Mouse (Mus musculus): ENCODE data around the gene Clic3.
A peak's percentile ranks its signal among the peaks of the same experiment; 100 is the strongest.

The Clic3 gene

DNA sequence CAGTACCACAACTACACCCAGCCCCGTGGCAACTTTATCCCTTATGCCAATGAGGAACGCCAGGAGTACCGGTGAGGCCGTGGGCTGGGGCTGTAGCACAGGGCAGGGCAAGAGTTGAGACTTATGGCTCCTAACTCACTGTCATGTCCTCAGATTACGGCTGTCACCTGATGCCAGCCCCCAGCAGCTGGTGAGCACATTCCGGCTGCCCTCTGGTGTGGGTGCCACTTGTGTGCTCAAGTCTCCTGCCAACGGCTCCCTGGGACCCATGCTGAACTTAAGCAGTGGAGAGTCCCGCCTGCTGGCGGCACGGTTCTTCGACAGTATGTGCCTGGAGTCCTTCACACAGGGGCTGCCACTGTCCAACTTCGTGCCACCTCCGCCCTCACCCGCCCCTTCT is 14.0 kb upstream of the Clic3 start:
- no peak for DNase-seq (ENCODE audit: low spot score)

DNA sequence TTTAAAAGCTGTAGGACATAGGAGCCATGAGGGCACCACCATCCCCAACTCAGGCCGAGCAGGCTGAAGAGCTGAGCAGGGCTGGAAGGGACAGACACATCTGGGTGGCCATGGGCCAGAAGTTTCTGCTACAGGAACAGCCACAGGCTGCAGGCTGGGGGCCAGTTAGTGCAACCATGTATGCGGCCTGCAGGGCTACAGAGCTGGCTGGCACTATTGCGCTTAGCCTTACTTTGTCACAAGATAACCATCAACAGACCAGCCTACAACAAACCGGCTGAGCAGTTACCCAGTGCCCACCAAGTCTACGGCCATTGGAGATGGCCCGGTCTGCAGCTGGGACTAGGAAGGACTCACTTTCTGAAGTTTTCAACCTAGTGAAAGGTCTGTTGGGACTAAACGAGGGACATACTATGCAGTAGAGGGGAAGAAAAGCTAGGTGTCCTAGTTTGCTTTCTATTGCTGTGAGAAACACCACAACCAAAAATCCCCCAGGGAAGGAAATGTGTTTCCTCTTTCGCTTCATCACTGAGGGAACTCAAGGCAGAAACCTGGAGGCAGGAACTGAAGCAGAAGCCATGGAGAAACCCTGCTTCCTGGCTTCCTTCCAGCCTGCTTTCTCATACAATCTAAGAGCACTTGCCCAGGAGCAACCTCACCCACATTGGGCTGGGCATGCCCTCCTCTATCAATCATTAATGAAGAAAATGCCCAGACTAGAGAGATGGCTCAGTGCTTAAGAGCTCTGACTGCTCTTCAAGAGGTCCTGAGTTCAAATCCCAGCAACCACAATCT is 5.6 kb upstream of the Clic3 start:
- no peak for DNase-seq (ENCODE audit: low spot score)

DNA sequence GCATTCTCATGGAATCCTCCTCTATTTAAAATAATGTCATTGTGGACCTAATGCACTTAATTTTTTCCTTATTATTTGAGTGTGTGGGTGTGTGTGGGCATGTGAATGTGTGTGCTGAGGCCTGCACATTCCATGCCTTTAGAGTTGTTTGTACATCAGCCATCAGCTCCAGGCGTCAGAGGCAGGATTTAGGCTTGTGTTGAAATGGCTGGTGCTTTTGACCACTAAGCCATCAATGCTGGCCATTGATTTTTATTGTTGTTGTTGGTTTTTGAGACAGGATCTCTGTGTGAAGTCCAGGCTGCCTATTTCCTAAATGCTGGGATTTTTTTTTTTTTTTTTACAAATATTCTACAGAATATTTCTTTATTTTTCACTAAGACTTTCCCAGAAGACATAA is 3.7 kb upstream of the Clic3 start:
- DNase-seq (ENCODE audit: low spot score) = no peak

DNA sequence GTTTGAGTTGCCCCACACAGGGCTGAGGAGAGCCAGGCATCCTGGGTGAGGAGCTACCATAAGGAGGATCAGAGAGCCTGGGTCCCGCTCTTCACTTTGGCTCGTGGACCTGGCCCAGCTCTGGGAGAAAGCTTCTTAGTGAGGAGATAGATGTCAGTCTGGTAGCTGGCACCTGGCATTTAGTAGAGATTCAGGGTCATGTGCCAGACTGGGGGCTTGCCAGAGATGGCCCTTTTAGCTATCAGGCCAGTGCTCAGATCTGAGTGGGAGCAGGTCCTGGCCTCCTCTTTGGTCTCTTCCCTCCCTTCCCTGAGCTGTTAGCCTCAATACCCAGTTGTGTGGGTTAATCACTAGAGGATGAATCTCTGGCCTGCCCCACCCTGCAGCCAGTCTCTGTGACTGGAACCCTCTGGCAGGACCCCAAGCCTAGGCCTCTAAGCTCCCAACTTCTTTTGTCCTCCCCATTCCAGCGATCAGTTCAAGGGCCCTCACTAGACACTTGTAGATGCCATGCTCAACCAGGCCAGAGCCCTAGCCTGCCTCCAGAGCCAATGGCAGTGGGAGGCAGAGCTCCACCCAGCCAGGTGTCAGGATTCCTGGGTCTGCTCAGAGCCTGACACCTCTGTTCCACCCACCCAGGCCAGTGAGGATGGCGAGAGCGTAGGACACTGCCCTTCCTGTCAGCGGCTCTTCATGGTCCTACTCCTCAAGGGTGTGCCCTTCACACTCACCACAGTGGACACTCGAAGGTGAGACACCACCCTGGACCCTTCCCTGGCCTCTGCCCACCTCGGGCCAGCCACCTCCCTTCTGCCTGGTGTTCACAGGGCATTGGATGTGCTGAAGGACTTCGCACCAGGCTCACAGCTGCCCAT is 621 bp downstream of the Clic3 start:
- no peak for DNase-seq (ENCODE audit: low spot score)

DNA sequence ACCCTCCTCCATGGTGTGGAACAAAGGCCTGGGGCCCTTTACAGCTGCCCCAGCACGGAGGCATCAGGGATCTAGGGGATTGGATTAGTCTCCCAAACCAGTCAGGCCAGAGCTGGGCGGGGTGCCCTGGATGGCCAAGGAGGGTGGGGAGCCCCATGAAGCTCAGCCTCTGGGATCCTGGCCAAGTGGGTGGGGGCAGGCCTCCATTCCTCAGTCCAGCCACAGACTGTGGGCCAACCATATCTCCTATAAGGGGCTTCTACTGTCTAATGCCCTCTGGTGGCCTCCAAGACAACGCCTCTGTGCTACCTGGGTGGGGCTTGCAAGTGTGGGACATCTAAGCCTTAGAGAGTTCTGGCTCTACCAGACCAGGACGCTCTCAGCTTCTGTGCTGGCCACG is 2.3 kb downstream of the Clic3 start:
- DNase-seq (ENCODE audit: low spot score) = no peak

DNA sequence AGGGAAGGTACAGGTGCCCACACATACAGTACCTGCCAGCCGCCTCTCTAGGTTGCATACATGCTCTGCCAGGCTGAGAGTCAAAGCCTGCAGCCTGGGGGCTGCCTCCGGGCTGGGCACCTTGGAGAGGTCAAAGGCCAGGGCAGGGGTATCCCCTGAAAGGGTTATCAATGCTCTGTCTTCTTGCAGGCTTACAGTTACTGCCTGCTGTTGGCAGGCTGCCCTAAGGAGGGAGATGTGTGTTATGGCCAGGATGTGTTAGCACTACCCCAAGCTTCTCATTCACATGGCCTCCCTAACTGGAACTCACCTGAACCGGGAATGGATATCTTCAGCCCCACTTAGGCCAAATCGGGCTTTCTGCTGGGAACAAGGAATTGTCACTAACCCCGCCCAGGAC is 3.5 kb downstream of the Clic3 start:
- DNase-seq (ENCODE audit: low spot score) = no peak

DNA sequence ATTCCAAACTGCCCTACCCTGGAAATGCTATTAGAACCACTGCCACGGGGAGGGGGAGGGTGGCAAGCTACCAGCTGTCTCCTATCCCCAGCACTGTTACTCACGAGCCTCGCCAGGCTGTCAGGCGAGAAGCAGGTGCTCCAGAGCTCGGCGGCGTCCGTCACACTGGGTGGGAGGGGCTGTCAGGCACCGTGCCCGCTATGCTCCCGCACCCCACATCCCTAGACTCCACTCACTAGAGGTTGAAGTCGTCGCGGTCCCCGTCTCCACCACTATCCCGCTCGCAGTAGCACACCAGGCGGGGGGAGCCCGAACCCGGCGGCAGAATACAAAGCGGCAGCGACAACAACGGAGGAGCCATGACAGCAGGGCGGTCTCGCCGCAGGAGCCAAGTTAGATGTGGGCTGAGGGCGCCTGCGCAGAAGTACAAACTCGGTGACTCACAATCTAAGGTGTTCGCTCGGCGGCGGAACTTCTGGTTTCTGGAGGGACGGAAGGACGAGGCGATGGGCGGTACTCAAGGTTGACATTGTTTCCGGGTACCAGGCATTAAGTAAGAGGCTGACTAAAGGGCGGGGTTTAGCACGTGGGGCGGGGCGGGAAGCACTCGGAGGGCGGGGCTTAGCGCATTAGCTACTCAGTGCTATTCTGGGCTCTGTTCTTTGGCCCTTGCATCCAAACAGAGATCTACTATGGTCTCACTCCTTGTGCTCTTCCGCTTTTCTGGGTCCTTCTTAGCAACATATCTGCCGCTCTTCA is 4.1 kb downstream of the Clic3 start, which contains the start of gene Paxx:
Gene Paxx, minus strand, starts transcription at position 544 of the 759 bp plus-strand sequence.
- DNase-seq (ENCODE audit: low spot score) = peak; percentile 84

DNA sequence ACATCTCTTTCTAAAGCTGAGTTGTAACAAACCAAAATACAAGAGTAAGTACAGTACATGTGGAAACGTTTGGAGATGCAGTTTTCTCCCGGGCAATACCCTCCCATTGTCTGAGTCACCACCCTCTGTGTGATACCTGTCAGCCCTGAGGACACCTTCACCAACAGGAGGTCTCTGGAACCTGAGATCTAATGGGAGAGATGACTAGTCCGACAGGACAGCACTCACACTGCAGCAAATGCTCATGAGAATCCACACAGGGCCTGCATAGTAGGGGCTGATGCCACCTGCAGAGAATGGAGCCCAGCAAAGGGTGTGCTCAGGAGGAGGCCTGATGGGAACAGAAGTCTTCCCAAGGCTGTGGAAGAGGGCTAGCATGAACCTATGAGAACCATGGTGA is 4.8 kb downstream of the Clic3 start:
- no peak for DNase-seq (ENCODE audit: low spot score)

DNA sequence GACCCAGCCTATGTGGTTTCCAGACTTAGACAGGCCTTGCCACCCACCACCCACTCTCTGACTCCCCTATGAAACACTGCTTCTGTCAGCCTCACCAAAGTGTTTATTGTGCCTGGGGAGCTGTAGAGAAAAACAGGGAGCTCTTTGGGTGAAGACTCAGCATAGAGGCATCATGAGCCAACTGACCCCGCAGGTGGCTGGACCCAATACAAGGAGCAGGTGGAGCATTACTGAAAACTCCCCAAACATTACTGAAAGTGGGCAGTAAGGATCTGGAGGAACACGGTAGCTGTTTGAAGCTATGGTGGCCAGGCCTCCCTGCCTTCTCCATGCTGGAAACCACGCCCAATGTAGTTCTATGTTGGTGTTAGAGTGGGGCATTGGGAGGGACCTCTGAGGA is 7.0 kb downstream of the Clic3 start:
- no peak for DNase-seq (ENCODE audit: low spot score)

DNA sequence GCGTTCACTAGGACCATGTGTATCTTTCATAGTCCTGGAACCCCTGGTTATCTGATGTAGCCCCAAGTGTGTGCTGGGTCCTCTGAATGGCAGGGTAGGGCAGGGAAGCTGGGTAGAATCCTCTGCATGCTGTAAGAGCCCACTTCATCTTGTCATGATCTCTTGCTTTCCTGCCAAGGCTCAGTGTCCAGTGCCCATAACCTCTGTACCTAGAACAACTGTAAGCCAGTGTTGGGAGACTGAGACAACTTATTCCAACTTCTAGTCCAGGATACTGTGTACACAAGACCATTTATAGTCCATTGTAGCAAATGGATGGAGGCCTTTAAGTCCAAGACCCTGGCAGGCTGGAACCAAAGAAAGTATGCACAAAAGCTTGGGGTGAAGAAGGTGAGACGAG is 8.6 kb downstream of the Clic3 start:
- DNase-seq (ENCODE audit: low spot score) = no peak

DNA sequence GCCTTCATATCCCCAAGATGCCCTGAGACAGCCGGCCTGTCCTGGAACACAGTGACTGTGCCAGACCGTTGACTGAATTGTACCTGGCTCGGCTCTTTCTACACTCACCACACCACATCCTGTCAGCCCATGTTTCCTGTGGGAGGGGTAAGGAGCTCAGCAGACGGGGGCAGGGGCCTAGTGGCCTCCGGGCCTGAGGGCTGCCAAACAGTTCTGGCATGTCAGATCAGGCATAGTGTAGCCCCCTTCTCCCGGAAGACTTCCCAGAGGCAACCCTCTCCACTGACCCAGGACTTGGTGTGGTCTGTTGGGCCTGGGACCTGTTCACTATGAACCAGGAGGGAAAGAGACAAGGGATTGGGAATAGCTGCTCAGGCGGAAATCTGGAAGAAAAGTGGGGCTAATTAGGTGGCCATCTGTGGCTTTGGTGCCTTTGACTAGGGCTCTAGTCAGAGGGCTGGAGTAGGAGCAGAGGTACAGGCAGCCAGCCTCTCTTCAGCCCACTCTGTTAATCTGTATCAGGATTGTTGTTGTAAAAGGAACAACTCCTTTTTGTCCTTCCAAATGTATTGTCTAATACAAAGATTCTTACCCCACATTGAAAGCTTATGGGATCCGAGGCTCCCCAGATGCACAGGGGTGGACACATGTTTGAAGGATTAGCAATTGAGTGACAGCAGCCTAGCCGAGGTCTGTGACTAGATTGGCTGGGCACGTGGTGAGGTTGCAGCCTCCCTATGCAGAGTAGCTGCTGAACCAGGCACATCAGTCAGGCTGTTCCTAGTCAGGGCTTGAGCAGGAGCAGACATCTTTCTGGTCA is 9.4 kb downstream of the Clic3 start:
- no peak for DNase-seq (ENCODE audit: low spot score)

DNA sequence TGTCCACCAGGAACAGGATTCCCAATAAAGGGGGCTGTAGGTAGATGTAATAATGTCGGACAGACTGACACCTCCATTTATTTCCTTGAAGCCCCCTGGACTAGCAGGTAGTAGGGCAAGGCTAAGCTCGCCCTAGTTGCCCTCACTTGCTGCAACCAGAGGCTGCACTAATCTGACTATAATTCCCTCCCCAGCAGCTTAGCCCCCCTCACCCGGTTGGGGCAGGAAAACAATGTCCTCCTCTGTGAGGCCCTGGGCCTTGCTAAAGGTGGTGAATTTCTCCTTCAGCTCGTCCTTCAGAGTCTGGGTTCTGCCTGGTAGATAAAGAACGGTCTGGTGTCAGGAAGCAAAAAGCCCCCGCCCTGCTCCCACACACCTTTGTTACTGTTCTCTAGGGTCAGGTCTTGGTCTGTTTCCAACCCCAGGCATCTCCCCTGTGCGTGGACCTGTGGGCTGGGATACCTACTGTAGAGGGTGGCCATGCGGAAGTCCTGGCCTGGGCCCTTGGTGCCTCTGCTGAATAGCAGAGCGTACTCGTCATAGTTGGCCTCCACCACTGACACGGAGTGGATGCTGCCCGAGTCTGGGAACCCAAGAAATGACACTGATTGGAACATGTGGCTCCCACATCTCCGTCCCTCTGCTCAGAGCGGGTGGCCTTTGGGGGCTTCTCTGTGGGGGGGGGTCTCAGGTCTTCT is 11.1 kb downstream of the Clic3 start:
- no peak for DNase-seq (ENCODE audit: low spot score)

DNA sequence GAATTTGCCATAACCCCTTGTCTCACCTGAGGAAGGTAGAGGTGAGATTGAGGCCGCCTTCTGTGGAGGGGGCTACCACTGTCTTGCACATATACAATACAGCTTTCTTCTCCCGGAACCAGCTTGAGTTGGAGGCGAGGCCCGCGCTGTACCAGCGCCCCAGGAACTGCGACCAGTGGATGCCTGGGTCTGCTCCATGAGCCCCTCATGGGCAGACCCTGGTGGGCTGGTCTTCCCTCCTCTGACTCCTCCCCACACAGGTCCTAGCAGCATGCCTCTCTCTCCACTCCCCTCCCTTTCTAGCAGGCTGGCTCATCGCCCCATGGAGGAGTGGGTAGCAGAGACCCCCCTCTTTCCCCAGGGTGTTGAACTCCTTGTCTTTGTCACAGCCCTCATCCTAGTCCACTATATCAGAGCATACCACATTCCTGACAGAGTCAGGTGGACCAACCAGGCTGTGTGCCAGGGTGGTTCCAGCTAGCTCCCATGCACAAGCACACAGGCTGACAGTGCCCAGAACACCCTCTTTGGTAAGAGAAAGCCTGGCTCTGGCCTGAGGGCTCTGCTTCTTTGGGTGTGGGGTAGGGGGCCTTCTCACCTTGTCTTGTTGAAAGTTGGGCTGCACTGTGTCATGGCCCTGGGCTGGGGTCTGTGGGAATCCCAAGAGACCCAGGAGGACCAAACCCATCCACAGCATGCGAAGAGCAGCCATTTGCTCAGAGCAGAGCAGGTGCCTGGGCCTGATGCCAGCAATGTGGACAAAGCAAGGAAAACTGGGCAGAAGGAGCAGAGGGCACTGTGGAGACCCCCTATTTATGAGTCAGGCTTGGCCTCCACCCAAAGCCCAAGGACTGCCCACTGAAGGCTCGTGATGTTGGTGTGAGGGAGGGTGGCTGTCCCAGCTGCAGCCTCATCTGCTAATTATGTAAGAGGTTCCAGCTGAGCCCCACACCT is 12.6 kb downstream of the Clic3 start:
- DNase-seq (ENCODE audit: low spot score) = no peak

DNA sequence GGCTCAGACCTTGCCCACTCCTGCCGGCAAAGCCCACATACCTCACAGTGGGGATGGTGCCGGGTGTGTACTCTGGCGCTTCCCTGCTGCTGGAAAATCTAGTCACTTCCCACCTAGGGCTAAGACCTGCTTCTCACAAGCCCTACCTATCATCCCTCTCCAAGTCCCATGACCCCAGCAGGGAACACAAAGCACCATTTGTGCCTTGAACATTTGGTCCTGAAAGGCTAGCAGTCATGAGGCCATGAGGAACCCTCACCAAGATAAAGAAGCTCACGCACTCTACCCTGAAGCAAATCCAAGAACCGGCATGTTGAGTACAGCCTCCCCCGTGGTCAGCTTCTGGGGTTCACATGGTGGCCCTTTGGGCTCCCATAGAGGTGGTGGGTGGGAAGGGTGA is 13.3 kb downstream of the Clic3 start, which contains the start of gene Ptgds:
Gene Ptgds, minus strand, starts transcription at position 78 of the 400 bp plus-strand sequence.
- no peak for DNase-seq (ENCODE audit: low spot score)

DNA sequence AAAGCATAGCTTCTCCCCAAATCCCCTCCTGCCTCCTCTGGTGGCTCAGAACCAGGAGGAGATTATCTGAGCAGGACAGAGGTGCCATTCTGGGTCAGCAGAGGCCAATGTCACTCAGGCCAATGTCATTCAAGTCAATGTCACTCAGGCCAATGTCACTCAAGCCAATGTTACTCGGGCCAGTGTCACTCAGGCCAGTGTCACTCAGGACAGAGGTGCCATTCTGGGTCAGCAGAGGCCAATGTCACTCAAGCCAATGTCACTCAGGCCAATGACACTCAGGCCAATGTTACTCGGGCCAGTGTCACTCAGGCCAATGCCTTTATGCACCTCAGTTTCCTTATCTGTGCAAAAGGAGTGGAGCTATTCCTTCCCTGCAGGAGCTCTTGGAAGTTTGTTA is 15.9 kb downstream of the Clic3 start:
- DNase-seq (ENCODE audit: low spot score) = no peak

DNA sequence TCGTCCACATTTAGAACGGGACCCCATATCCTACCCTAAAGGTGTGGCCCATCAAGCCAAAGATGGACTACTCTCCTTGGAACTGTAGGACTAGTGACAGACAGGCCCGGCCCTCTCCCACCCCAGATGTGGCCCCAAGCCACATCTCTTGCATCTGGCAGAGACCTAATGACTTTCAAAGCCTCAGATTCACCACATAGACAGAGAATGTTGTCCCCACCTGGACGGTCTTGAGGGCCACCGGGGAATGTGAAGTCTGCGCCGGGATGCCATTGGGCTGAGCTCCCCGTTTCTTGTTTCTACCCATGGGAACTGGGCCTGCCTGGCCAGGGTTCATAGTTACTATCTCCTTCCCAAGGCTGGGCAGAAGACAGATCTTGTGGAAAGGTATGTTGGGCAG is 20.9 kb downstream of the Clic3 start:
- no peak for DNase-seq (ENCODE audit: low spot score)

DNA sequence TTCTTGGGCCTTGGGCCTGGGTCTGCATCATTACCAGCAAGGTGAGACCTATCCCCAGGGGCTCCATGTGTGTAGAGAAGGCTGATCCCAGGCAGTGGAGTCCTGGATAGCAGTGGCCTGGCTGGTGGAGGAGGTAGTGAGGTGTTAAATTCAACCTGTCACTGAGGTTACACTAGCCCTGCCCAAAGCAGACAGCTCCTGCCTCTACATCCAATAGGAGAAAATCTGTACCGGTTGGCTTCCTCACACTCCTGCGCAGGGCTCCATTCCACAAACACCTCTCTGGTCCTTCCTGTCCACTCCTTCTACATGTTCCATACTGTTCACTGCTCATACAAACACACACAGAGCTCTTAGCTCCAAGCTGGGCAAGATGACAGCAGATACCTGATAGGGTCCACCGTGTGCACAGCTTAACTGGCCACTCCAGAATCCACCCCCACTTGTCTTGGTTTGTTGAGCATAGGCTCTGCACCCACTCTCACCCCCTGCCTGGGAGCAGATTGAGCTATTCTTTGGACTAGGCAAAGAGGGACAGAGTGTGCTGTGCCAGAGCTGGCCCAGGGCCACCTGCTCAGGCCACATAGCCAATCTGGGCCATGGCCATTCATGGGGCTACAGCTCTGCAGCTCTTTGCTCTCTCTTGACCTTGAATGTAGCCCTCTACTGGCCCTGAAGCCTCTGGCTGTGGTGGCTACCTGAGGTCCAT is 21.5 kb downstream of the Clic3 start:
- no peak for DNase-seq (ENCODE audit: low spot score)

DNA sequence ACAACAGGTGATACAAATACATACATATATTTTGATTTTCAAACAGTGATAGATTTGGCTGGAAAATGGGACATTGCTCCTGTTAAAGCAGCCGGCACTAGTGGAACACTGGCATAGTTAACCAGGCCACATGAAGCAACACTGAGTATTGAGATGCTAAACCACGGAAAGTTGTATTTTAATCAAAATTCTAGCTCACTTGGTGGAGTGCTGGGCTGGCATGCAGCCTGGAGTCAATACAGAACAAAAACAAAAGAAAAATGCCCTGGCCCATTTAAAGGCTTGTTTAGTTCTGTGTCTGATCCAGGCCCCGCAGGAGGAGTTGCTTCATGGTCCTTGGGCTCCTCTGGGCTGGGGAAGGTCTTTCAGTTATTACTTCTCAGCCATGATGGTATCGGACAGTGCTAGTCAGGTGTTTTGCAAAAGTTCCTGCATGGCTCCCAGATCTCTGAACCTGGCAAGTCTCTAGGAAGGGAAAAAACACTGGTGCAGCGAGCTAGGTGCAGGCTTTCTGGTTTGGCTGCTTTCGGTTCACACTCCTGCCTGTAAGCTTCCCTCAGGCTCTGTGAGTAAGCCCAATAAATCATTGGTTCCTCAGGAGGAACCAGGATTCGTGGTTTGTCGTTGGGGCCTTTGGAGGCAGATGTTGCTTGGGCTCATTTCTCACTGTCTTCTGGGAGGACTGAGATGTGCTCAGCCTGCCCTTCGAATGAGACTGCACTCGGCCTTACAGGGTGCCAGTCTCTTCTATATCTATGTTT is 23.1 kb downstream of the Clic3 start:
- DNase-seq (ENCODE audit: low spot score) = no peak

Data from layer of hippocampus, adult 9-10 months (tissue).